Mouse (Mus musculus): Measurements from ENCODE around the gene Klhl10.

- TF ChIP-seq CTCF (IDR thresholded peaks at IDR 0.05; ENCODE audit: borderline replicate concordance, extremely low read depth, insufficient read depth, insufficient read length), result no peak
- peak; percentile 89 for TF ChIP-seq POLR2A (IDR thresholded peaks at IDR 0.05; ENCODE audit: borderline replicate concordance, extremely low read depth, insufficient read depth, insufficient read length, poor library complexity, severe bottlenecking)
These were observed 43.9 kb upstream of the Klhl10 start, which contains the start of gene Jup for GRCm38 (mm10) chr11:100397600-100398389.
